Mouse (Mus musculus): Measurements from ENCODE around the gene Cntrob.

Cntrob gene

GRCm38 (mm10) chr11:69323667-69324111 is at the start of gene Cntrob, which contains the start of gene Trappc1:
Gene Cntrob (minus strand): TSS chr11:69323775.
Gene Trappc1 (plus strand): TSS chr11:69323980.
- peak; percentile 99 for DNase-seq (ENCODE audit: low read depth, low spot score)

GRCm38 (mm10) chr11:69372780-69373170 is 49.2 kb upstream of the Cntrob start:
- peak; percentile 77 for DNase-seq (ENCODE audit: low read depth, low spot score)

GRCm38 (mm10) chr11:69372056-69372779 is 48.6 kb upstream of the Cntrob start:
- DNase-seq (ENCODE audit: low read depth, low spot score), result no peak

- DNase-seq (ENCODE audit: low read depth, low spot score), result no peak
Measured at GRCm38 (mm10) chr11:69371601-69372000, 48.0 kb upstream of the Cntrob start.

GRCm38 (mm10) chr11:69370817-69371215 is 47.2 kb upstream of the Cntrob start:
- no peak for DNase-seq (ENCODE audit: low read depth, low spot score)

GRCm38 (mm10) chr11:69369990-69370816 is 46.6 kb upstream of the Cntrob start:
- DNase-seq (ENCODE audit: low read depth, low spot score), result no peak

- no peak for DNase-seq (ENCODE audit: low read depth, low spot score)
Measured at GRCm38 (mm10) chr11:69369215-69369989, 45.8 kb upstream of the Cntrob start, which contains the start of gene Chd3. Gene Chd3 (minus strand): TSS chr11:69369406.

GRCm38 (mm10) chr11:69368356-69369214 is 45.0 kb upstream of the Cntrob start:
- no peak for DNase-seq (ENCODE audit: low read depth, low spot score)

- no peak for DNase-seq (ENCODE audit: low read depth, low spot score)
Measured at GRCm38 (mm10) chr11:69367616-69368355, 44.2 kb upstream of the Cntrob start.

GRCm38 (mm10) chr11:69366855-69367615 is 43.5 kb upstream of the Cntrob start:
- DNase-seq (ENCODE audit: low read depth, low spot score), result no peak

- DNase-seq (ENCODE audit: low read depth, low spot score), result peak; percentile 78
Measured at GRCm38 (mm10) chr11:69366157-69366854, 42.7 kb upstream of the Cntrob start.

GRCm38 (mm10) chr11:69365722-69366121 is 42.1 kb upstream of the Cntrob start:
- no peak for DNase-seq (ENCODE audit: low read depth, low spot score)

- DNase-seq (ENCODE audit: low read depth, low spot score), result peak; percentile 41
Measured at GRCm38 (mm10) chr11:69364910-69365309, 41.3 kb upstream of the Cntrob start.

- no peak for DNase-seq (ENCODE audit: low read depth, low spot score)
Measured at GRCm38 (mm10) chr11:69364376-69364775, 40.8 kb upstream of the Cntrob start.

- DNase-seq (ENCODE audit: low read depth, low spot score), result no peak
Measured at GRCm38 (mm10) chr11:69362479-69362878, 38.9 kb upstream of the Cntrob start.

GRCm38 (mm10) chr11:69362021-69362420 is 38.4 kb upstream of the Cntrob start:
- DNase-seq (ENCODE audit: low read depth, low spot score), result no peak

GRCm38 (mm10) chr11:69357690-69358089 is 34.1 kb upstream of the Cntrob start:
- no peak for DNase-seq (ENCODE audit: low read depth, low spot score)

GRCm38 (mm10) chr11:69356544-69356943 is 33.0 kb upstream of the Cntrob start:
- DNase-seq (ENCODE audit: low read depth, low spot score), result no peak

GRCm38 (mm10) chr11:69346441-69346840 is 22.9 kb upstream of the Cntrob start:
- no peak for DNase-seq (ENCODE audit: low read depth, low spot score)

All from R1 (cell line).